In the genomic region with DNA sequence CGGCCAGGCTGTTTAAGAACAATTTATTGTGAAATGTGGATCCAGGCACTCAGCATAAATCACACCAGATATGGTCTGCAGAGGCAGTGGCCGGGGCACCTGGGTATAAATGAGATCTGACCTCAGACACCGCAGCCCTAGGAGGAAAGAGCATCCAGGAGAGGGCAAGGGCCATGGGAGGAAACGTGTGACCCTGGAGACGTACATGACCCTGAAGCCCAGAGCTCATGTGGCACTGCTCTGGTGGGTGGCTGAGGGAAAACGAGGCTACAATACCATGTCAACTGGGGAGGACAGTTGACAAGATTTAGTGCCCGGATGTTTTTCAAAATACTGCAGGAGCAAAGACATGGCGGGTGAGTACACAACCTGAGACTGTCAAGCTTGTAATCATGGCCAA, we compare ENCODE assay signal across 24 mouse cellular contexts.
A peak's percentile ranks its signal among the peaks of the same experiment; 100 is the strongest.
DNase-seq lines count a peak whose midpoint lies in the region; ATAC-seq and TF ChIP-seq lines count a peak whose summit lies in the region.
"Had no signal": no experiment of that assay in that cellular context is flagged by ENCODE, and none has a peak within 500 bp of the region (broad histone marks: within the 10 kb centered on the region; RNA-seq: fewer than 3 reads in every experiment).

No protein-coding gene starts in this region.

- no peaks in the 10 kb centered on the region for H3K9me3 ChIP-seq in kidney, embryonic 15.5 days (replicated peaks)
- H3K9me3 ChIP-seq in kidney, postnatal 0 days (replicated peaks; ENCODE audit: low read length): no peaks in the 10 kb centered on the region; the same call in 1 of the 2 replicates
- H3K9me3 ChIP-seq: embryonic facial prominence, embryonic 10.5 days; embryonic facial prominence, embryonic 12.5 days; forebrain, embryonic 13.5 days; forebrain, embryonic 15.5 days had no signal

- H3K4me3 ChIP-seq in kidney, embryonic 15.5 days (replicated peaks): no peak overlapping the region
- no peak overlapping the region for H3K4me3 ChIP-seq in kidney, postnatal 0 days (replicated peaks; ENCODE audit: low read depth, low read length)
- H3K4me3 ChIP-seq: embryonic facial prominence, embryonic 10.5 days; embryonic facial prominence, embryonic 12.5 days; forebrain, embryonic 13.5 days; forebrain, embryonic 15.5 days had no signal

- no peak overlapping the region for H3K9ac ChIP-seq in kidney, embryonic 15.5 days
- H3K9ac ChIP-seq in kidney, postnatal 0 days (ENCODE audit: low read depth, low read length): no peak overlapping the region
- H3K9ac ChIP-seq: embryonic facial prominence, embryonic 12.5 days; forebrain, embryonic 13.5 days; forebrain, embryonic 15.5 days had no signal

- TF ChIP-seq CTCF in kidney, postnatal 0 days (IDR thresholded peaks at IDR 0.05; ENCODE audit: low read depth): no peak

- H3K4me1 ChIP-seq in kidney, embryonic 15.5 days: peaks cover 18% of the 10 kb centered on the region; the same call in 1 of the 2 replicates
- H3K4me1 ChIP-seq in kidney, postnatal 0 days (replicated peaks; ENCODE audit: insufficient read depth, low read length): no peaks in the 10 kb centered on the region
- H3K4me1 ChIP-seq: embryonic facial prominence, embryonic 10.5 days; embryonic facial prominence, embryonic 12.5 days; forebrain, embryonic 13.5 days; forebrain, embryonic 15.5 days had no signal

- intact Hi-C loops in heart, postnatal 36 days (cut with DNase I): no loop called here

- peak; percentile 46 for ATAC-seq in kidney, embryonic 15.5 days (replicated peaks; ENCODE audit: low FRiP score)
- peak; percentile 63; the same call in 1 of the 2 replicates for ATAC-seq in kidney, postnatal 0 days (replicated peaks; ENCODE audit: low FRiP score, low read depth)
- ATAC-seq: activated CD4-positive, CD25-positive, alpha-beta regulatory T cell, adult 4 months; CD4-positive, CD25-positive, alpha-beta regulatory T cell, adult 4 months; forebrain, embryonic 13.5 days; forebrain, embryonic 15.5 days; Patski had no signal

- H3K4me2 ChIP-seq in kidney, embryonic 15.5 days: no peak overlapping the region
- H3K4me2 ChIP-seq in kidney, postnatal 0 days (ENCODE audit: low read length): no peak overlapping the region
- H3K4me2 ChIP-seq: embryonic facial prominence, embryonic 12.5 days; forebrain, embryonic 13.5 days; forebrain, embryonic 15.5 days had no signal

- H3K36me3 ChIP-seq in kidney, embryonic 15.5 days: no peaks in the 10 kb centered on the region
- no peaks in the 10 kb centered on the region for H3K36me3 ChIP-seq in kidney, postnatal 0 days (ENCODE audit: insufficient read depth, low read length)
- H3K36me3 ChIP-seq: embryonic facial prominence, embryonic 10.5 days; embryonic facial prominence, embryonic 12.5 days; forebrain, embryonic 15.5 days; G1E had no signal

- no peaks in the 10 kb centered on the region for H3K27me3 ChIP-seq in kidney, embryonic 15.5 days
- H3K27me3 ChIP-seq in kidney, postnatal 0 days (ENCODE audit: insufficient read depth, low read length): no peaks in the 10 kb centered on the region
- H3K27me3 ChIP-seq: CH12.LX; embryonic facial prominence, embryonic 12.5 days; forebrain, embryonic 13.5 days; forebrain, embryonic 15.5 days; Patski had no signal

- DNase-seq in heart, adult 11 months: peak; percentile 62
- DNase-seq in heart, postnatal 36 days: no peak
- no peak for DNase-seq in kidney, adult 8-10 months
- peak; percentile 40 for DNase-seq in kidney, postnatal 0 days (ENCODE audit: low spot score)
- no peak for DNase-seq in kidney, adult 9 months
- DNase-seq: adrenal gland, adult 8-10 months; adrenal gland, postnatal 14 days; adrenal gland, postnatal 36 days; B cell, adult 2 months; cerebellum, adult 11-12 months; cerebellum, adult 2 months; cerebellum, adult 9-10 months; cerebellum, postnatal 10 days; cerebellum, postnatal 25 days had no signal

- WGBS in kidney, embryonic 15.5 days: 27% methylated on average over 8 of the region's 8 CpGs
- 28% methylated on average over 8 of the region's 8 CpGs for WGBS in kidney, postnatal 0 days

- H3K27ac ChIP-seq in kidney, embryonic 15.5 days: no peak overlapping the region
- no peak overlapping the region for H3K27ac ChIP-seq in kidney, postnatal 0 days
- H3K27ac ChIP-seq: embryonic facial prominence, embryonic 10.5 days; embryonic facial prominence, embryonic 12.5 days; forebrain, embryonic 13.5 days; forebrain, embryonic 15.5 days had no signal

Comparison
In these comparisons a context has a peak if more than half of its experiments do, and no peak if none do; other contexts are left out.
1. DNase-seq: peak in heart, adult 11 months (single experiment) and kidney, postnatal 0 days (single experiment); none in heart, postnatal 36 days (0 of 2), kidney, adult 8-10 months (0 of 2) and kidney, adult 9 months (single experiment).